Mouse (Mus musculus) layer of hippocampus, postnatal 10 days (tissue): ENCODE measurements around the gene Ndufs1. TPM values are rescaled to one million over a fixed set of nuclear protein-coding genes. Genes with fewer than 3 reads are reported as not detected.
"Not testable (repeated sequence)": the region's sequence is repeated elsewhere in the genome, so short reads cannot be mapped to it uniquely, and the experiment has no call there.

Source experiments
- DNase-seq, 2 experiments: peaks; one replicate each; pipeline ENCODE4 v3.0.0; 2021; ENCODE audit warnings: low spot score in 2 of 2
- total RNA-seq, 2 experiments: library from RNA; stranded (reverse); gene quantifications; 2 replicates each; pipeline ENCODE4 v1.2.3; 2021

Ndufs1 gene
- total RNA-seq, 2 experiments from 2014 or later = 145 to 148 TPM

GRCm38 (mm10) chr1:63185430-63185829 lies 8.8 kb upstream of the Ndufs1 start:
- not testable (repeated sequence) for DNase-seq

- peak; percentile 73 to 77 for DNase-seq
Observed at GRCm38 (mm10) chr1:63182636-63183270, 6.1 kb upstream of the Ndufs1 start.

- peak; percentile 45 to 74 for DNase-seq
Observed at GRCm38 (mm10) chr1:63182212-63182611, 5.6 kb upstream of the Ndufs1 start.

GRCm38 (mm10) chr1:63181480-63181879 lies 4.8 kb upstream of the Ndufs1 start:
- DNase-seq = no peak

- peak; percentile 93 to 95 for DNase-seq
Observed at GRCm38 (mm10) chr1:63181019-63181418, 4.4 kb upstream of the Ndufs1 start.

- not testable (repeated sequence) for DNase-seq
Observed at GRCm38 (mm10) chr1:63180575-63180974, 3.9 kb upstream of the Ndufs1 start.

- no peak for DNase-seq
Observed at GRCm38 (mm10) chr1:63180122-63180521, 3.5 kb upstream of the Ndufs1 start.

- DNase-seq = no peak
Observed at GRCm38 (mm10) chr1:63178308-63178707, 1.7 kb upstream of the Ndufs1 start.

GRCm38 (mm10) chr1:63176259-63176603 lies 402 bp downstream of the Ndufs1 start:
- no peak for DNase-seq

GRCm38 (mm10) chr1:63175853-63176252 lies 780 bp downstream of the Ndufs1 start:
- no peak for DNase-seq

- DNase-seq = no peak
Observed at GRCm38 (mm10) chr1:63168638-63169037, 8.0 kb downstream of the Ndufs1 start.

- no peak for DNase-seq
Observed at GRCm38 (mm10) chr1:63140231-63140630, 36.4 kb downstream of the Ndufs1 start.

- not testable (repeated sequence) for DNase-seq
Observed at GRCm38 (mm10) chr1:63138586-63138985, 38.0 kb downstream of the Ndufs1 start.

- no peak for DNase-seq
Observed at GRCm38 (mm10) chr1:63137971-63138370, 38.7 kb downstream of the Ndufs1 start.

- no peak for DNase-seq
Observed at GRCm38 (mm10) chr1:63134530-63134929, 42.1 kb downstream of the Ndufs1 start.

- DNase-seq = no peak
Observed at GRCm38 (mm10) chr1:63131766-63132165, 44.9 kb downstream of the Ndufs1 start.

- DNase-seq = no peak
Observed at GRCm38 (mm10) chr1:63130883-63131282, 45.8 kb downstream of the Ndufs1 start.

GRCm38 (mm10) chr1:63129857-63130690 lies 46.6 kb downstream of the Ndufs1 start:
- no peak for DNase-seq

- no peak for DNase-seq
Observed at GRCm38 (mm10) chr1:63129273-63129672, 47.4 kb downstream of the Ndufs1 start.

GRCm38 (mm10) chr1:63126206-63126605 lies 50.4 kb downstream of the Ndufs1 start:
- DNase-seq = no peak

GRCm38 (mm10) chr1:63123823-63124450 lies 52.7 kb downstream of the Ndufs1 start:
- DNase-seq = no peak

GRCm38 (mm10) chr1:63122005-63122404 lies 54.6 kb downstream of the Ndufs1 start:
- DNase-seq = no peak
